Mouse (Mus musculus) neural tube, embryonic 12.5 days (tissue): ENCODE results near the gene Fis1. TPM values are rescaled to one million over a fixed set of nuclear protein-coding genes. Genes with fewer than 3 reads are reported as not detected.

ENCODE experiments used
- ATAC-seq: fragments of 200-750 bp; cut with Nextera tagmentation; 2 replicates; pipeline ENCODE4 v1.8.0; 2017; ENCODE audit warnings: low read depth, mild to moderate bottlenecking, moderate TSS enrichment, moderate library complexity; ENCODE audit not compliant: low FRiP score
- H3K27ac ChIP-seq: fragments of 300-500 bp; sonication (generic); 2 replicates; pipeline ENCODE4 v1.5.1; 2016
- H3K27me3 ChIP-seq: fragments of 300-500 bp; sonication (generic); replicated peaks from 2 replicates; pipeline ENCODE4 v1.6.1; 2016; ENCODE audit warnings: mild to moderate bottlenecking
- H3K36me3 ChIP-seq: fragments of 300-500 bp; sonication (generic); 2 replicates; pipeline ENCODE4 v1.6.1; 2016; ENCODE audit warnings: mild to moderate bottlenecking
- H3K4me1 ChIP-seq: fragments of 300-500 bp; sonication (generic); 2 replicates; pipeline ENCODE4 v1.6.1; 2016
- H3K4me2 ChIP-seq: fragments of 300-500 bp; sonication (generic); replicated peaks from 2 replicates; pipeline ENCODE4 v1.6.1; 2016; ENCODE audit warnings: mild to moderate bottlenecking
- H3K4me3 ChIP-seq: fragments of 300-500 bp; sonication (generic); 2 replicates; pipeline ENCODE4 v1.5.1; 2016
- H3K9ac ChIP-seq: fragments of 300-500 bp; sonication (generic); 2 replicates; pipeline ENCODE4 v1.6.1; 2016; ENCODE audit warnings: mild to moderate bottlenecking
- H3K9me3 ChIP-seq: fragments of 300-500 bp; sonication (generic); 2 replicates; pipeline ENCODE4 v1.6.1; 2016; ENCODE audit warnings: mild to moderate bottlenecking
- WGBS: fragments of 180-500 bp; shearing (Covaris S2); methylation state at CpG from one replicate; pipeline ENCODE4 v1.1.7; 2016; 5-methylcytosine and 5-hydroxymethylcytosine counted together
- polyA plus RNA-seq: library from polyadenylated mRNA; unstranded; fragments of >200 nt; fragmentation: Nextera tagmentation; extraction: Ambion mirVana; gene quantifications from 2 replicates; pipeline ENCODE4 v1.2.1, GENCODE M21; 2016

The Fis1 gene
- polyA plus RNA-seq, result 304 and 321 TPM in 2 replicates

- peak; percentile 97 for ATAC-seq
- WGBS, result under 1% methylated on average over 23 of the region's 23 CpGs
- Histone ChIP-seq H3K4me1 (peaks cover 22% of the 10 kb centered on the region), H3K36me3 (peaks cover 14% of the 10 kb centered on the region), H3K9me3 (no peaks in the 10 kb centered on the region), H3K9ac (peak within 1 kb of the TSS; percentile 78), H3K4me2 (peak within 1 kb of the TSS; percentile 78), H3K27me3 (no peaks in the 10 kb centered on the region), H3K27ac (no peak within 1 kb of the TSS; the same call in 1 of the 2 replicates), H3K4me3 (peak within 1 kb of the TSS; percentile 69)
Observed at GRCm38 (mm10) chr5:136953015-136953414, at the start of gene Fis1. Fis1 (plus strand) TSS chr5:136953275.

GRCm38 (mm10) chr5:136904621-136905020, 48.5 kb upstream of the Fis1 start:
- Histone ChIP-seq H3K4me3 (no peak overlapping the region), H3K27me3 (no peaks in the 10 kb centered on the region)
- 57% methylated on average over 3 of the region's 3 CpGs for WGBS

GRCm38 (mm10) chr5:136905630-136906029, 47.4 kb upstream of the Fis1 start:
- no peak for ATAC-seq
- Histone ChIP-seq H3K4me1 (peaks cover 17% of the 10 kb centered on the region), H3K27ac (no peak overlapping the region), H3K27me3 (no peaks in the 10 kb centered on the region), H3K9me3 (no peaks in the 10 kb centered on the region), H3K9ac (no peak overlapping the region), H3K4me3 (no peak overlapping the region), H3K36me3 (no peaks in the 10 kb centered on the region), H3K4me2 (no peak overlapping the region)
- 57% methylated on average over 7 of the region's 7 CpGs for WGBS

More at GRCm38 (mm10) chr5:136904621-136905020, 48.5 kb upstream of the Fis1 start:
- H3K27ac ChIP-seq, result no peak overlapping the region
- peaks cover 17% of the 10 kb centered on the region for H3K4me1 ChIP-seq
- H3K9me3 ChIP-seq, result no peaks in the 10 kb centered on the region
- no peaks in the 10 kb centered on the region for H3K36me3 ChIP-seq
- H3K9ac ChIP-seq, result no peak overlapping the region
- no peak overlapping the region for H3K4me2 ChIP-seq
- ATAC-seq, result no peak

DNA sequence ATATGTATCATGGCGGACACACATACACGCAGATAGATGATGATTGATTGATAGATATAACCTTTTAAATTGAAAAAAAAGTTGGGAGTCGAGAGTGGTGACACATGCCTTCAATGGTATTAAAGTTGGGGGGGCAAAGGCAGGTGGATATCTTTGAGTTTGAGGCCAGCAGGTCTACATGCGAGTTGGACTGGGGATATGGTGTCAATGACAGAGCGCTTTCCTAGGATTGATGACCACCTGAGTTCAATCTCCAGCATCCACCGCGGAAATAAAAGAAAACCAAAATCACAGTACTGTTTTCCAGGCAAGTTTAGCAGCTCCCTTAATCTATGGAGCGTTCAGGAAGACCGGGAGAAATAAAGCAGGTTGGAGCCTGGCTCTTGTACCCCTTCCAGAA, 45.5 kb upstream of the Fis1 start:
- ATAC-seq, result peak; percentile 42
- Histone ChIP-seq H3K9me3 (no peaks in the 10 kb centered on the region), H3K4me2 (peak overlapping the region; percentile 67), H3K4me3 (peak overlapping the region; percentile 71), H3K27ac (no peak overlapping the region), H3K4me1 (peaks cover 17% of the 10 kb centered on the region), H3K9ac (no peak overlapping the region), H3K36me3 (peaks cover 18% of the 10 kb centered on the region), H3K27me3 (no peaks in the 10 kb centered on the region)
- WGBS, result 43% methylated on average over 9 of the region's 9 CpGs

DNA sequence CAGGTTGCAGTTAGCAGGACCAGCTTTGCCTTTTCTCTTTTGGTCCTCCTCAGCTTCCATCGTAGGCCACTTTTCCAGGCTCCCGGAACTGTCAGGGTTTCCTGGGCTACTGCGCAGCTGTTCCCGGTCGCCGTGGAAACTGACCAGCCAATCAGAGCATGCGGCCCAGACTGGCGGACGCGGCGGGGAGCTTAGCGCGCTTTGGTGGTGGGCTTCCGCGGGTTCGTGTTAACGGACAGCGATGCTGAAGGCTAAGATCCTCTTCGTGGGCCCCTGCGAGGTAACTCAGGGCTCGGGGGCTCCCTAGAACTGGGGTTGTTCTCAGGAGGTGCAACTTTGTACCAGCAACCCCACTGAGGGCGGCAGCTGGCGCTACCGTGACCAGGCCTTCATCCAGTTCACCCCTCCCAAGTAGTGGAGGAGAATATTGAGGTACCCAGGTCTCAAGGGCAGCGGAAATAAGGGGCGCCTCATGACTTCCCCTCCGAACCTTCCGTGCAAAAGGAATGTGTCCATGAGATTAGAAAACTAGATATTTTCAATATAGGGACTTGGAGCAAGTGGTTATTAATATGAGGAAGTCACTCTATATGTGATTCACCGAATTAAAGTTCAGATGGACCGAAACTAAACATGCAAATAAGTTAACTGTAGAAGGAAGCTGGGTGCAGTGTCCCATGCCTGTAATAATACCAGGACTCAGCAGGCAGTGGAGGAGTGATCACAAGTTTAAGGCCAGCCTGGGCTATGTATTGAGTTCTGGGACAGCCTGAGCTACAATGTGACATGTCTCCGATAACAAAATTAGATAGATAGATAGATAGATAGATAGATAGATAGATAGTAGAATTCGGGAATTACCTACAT, 44.9 kb upstream of the Fis1 start, which contains the start of gene Ift22:
Ift22 (plus strand) TSS at position 160 of the 867 bp plus-strand sequence.
- peak within 1 kb of the TSS; percentile 57 for H3K9ac ChIP-seq
- ATAC-seq, result peak; percentile 94
- no peak within 1 kb of the TSS for H3K27ac ChIP-seq
- H3K4me2 ChIP-seq, result peak within 1 kb of the TSS; percentile 67
- H3K4me3 ChIP-seq, result peak within 1 kb of the TSS; percentile 71
- no peaks in the 10 kb centered on the region for H3K27me3 ChIP-seq
- 9% methylated on average over 32 of the region's 32 CpGs for WGBS
- no peaks in the 10 kb centered on the region for H3K9me3 ChIP-seq
- peaks cover 17% of the 10 kb centered on the region for H3K4me1 ChIP-seq
- H3K36me3 ChIP-seq, result peaks cover 24% of the 10 kb centered on the region

GRCm38 (mm10) chr5:136914183-136914582, 38.9 kb upstream of the Fis1 start:
- H3K9me3 ChIP-seq, result no peaks in the 10 kb centered on the region
- no peak overlapping the region for H3K4me3 ChIP-seq
- no peak for ATAC-seq
- no peaks in the 10 kb centered on the region for H3K27me3 ChIP-seq
- peaks cover 3% of the 10 kb centered on the region for H3K4me1 ChIP-seq
- whole genome bisulfite sequencing, result 84% methylated on average over 3 of the region's 3 CpGs
- H3K27ac ChIP-seq, result no peak overlapping the region
- no peak overlapping the region for H3K9ac ChIP-seq
- H3K4me2 ChIP-seq, result no peak overlapping the region
- H3K36me3 ChIP-seq, result peaks cover 32% of the 10 kb centered on the region

DNA sequence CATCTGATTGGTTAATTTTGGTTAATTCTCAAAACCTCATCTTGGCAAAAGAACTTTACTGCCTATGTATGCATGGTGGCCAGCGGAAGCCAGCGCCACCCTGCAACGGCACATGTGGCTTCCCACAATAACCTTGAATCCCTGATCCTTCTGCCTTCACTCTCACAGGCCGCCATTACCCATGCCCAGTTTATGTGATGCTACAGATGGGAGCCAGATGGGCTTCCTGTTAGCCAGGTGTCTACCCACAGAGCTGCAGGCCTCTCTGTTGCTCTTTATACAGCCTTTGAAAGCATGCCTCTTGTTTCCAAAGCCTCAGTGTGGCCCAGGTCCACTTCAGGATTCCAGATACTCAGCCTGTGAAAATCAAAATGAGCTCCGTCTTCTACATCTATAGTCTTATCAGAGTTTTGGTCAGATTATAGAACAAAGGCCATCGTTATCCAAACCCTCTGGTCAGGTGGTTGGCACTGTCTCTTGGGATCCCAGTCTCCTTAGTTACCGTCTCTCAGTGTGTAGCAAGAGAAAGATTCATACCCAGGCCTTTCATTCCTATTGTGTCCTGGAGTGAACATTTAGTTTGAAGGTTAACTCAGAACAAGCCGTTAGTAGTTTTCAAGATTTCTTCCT, 35.3 kb upstream of the Fis1 start:
- H3K36me3 ChIP-seq, result peaks cover 13% of the 10 kb centered on the region
- WGBS, result 94% methylated on average over 8 of the region's 8 CpGs
- H3K9ac ChIP-seq, result no peak overlapping the region
- H3K9me3 ChIP-seq, result no peaks in the 10 kb centered on the region
- H3K27me3 ChIP-seq, result no peaks in the 10 kb centered on the region
- H3K27ac ChIP-seq, result no peak overlapping the region
- no peak for ATAC-seq
- H3K4me2 ChIP-seq, result no peak overlapping the region
- H3K4me1 ChIP-seq, result peaks cover 7% of the 10 kb centered on the region; the same call in 1 of the 2 replicates
- no peak overlapping the region for H3K4me3 ChIP-seq

DNA sequence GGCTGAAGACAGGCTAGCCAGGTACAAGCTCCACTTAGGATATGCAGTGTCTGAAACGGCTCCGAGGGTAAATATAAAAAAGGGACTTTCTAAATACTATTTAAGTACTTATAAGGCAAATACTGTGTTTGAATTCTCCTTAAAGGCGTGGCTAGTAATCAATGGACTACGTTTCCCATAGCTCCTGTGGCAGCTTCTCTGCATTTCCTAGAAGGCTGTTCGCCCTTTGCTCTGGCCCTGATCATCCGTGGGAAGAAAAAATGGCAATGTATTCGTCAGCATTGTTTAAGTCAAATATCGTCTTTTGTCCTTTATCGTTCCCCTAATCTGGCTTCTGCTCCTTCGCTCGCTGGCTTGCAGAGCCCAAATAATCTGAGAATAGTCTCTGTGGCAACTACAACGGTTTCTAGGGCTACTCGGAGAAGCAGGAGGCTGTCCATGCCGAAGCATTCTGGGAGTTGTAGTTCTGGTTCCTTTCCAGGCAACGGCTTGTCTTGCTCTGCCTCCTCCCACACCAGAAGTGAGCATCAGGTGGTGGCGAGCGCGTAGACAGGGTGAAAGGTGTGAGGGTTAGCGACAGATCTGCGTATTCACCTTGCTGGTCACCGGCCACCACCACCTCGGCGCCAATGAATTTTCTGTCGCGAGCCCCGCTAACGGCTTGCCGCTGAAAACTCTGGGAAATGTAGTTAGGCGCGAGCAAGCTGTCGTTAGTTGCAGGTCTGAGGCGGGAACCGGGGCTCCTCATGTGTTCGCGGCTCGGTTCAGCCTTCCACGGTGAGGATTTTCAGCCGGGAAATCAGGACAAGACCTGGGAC, 34.2 kb upstream of the Fis1 start:
- Histone ChIP-seq H3K4me2 (peak overlapping the region; percentile 86), H3K27me3 (no peaks in the 10 kb centered on the region), H3K4me1 (peaks cover 7% of the 10 kb centered on the region; the same call in 1 of the 2 replicates), H3K9ac (peak overlapping the region; percentile 58), H3K4me3 (peak overlapping the region; percentile 55), H3K9me3 (no peaks in the 10 kb centered on the region), H3K27ac (no peak overlapping the region), H3K36me3 (peaks cover 1% of the 10 kb centered on the region; the same call in 1 of the 2 replicates)
- ATAC-seq, result peak; percentile 84
- 4% methylated on average over 38 of the region's 38 CpGs for WGBS

DNA sequence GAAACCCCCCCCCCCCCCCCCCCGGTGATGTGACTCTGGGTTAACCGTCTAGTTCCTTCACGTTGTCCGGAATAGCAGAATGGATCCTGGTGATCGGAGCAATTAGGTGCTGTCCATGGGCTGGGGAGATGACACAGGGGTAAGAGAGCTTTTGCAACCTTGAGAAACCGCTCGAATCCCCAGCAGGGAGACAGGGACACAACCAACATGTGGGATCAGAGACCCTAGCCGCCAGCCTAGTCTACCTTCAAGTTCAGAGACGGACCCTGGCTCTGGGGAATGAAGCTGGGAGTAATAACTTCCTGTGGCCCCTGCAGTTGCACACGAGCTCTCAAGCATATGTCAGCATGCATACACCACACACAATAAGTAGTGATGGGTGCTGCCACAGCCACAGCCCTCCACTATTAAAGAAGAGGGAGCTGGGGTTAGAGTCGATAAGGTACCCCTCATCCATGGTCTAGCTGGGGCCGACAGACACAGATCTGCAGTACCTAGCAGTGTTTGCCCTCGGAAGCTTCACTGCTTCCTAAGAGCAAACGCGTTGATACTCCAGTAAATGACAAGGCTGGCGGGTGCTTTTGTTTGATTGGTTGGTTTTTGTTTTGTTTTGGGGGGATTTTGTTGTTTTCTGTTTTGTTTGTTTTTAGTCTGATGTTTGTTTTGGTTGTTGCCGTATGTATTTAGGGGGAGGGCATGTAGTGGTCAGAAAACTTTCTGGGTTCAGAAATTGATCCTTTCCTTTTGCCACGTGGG, 33.4 kb upstream of the Fis1 start:
- WGBS, result 28% methylated on average over 17 of the region's 18 CpGs
- Histone ChIP-seq H3K27ac (no peak overlapping the region), H3K4me1 (peaks cover 7% of the 10 kb centered on the region; the same call in 1 of the 2 replicates), H3K9me3 (no peaks in the 10 kb centered on the region), H3K27me3 (no peaks in the 10 kb centered on the region), H3K36me3 (no peaks in the 10 kb centered on the region), H3K9ac (peak overlapping the region; percentile 58), H3K4me2 (peak overlapping the region; percentile 86), H3K4me3 (peak overlapping the region; percentile 55)
- ATAC-seq, result peak; percentile 14; the same call in 1 of the 2 replicates

GRCm38 (mm10) chr5:136922830-136923229, 30.2 kb upstream of the Fis1 start:
- peaks cover 7% of the 10 kb centered on the region; the same call in 1 of the 2 replicates for H3K4me1 ChIP-seq
- no peak overlapping the region for H3K27ac ChIP-seq
- H3K4me2 ChIP-seq, result no peak overlapping the region
- no peaks in the 10 kb centered on the region for H3K36me3 ChIP-seq
- H3K9ac ChIP-seq, result no peak overlapping the region
- WGBS, result 85% methylated on average over 9 of the region's 9 CpGs
- H3K9me3 ChIP-seq, result no peaks in the 10 kb centered on the region
- H3K4me3 ChIP-seq, result no peak overlapping the region
- H3K27me3 ChIP-seq, result no peaks in the 10 kb centered on the region
- no peak for ATAC-seq

GRCm38 (mm10) chr5:136923751-136924478, 29.2 kb upstream of the Fis1 start:
- 79% methylated on average over 7 of the region's 7 CpGs for WGBS
- H3K27me3 ChIP-seq, result no peaks in the 10 kb centered on the region
- no peak overlapping the region for H3K4me3 ChIP-seq
- no peak overlapping the region for H3K27ac ChIP-seq
- H3K36me3 ChIP-seq, result no peaks in the 10 kb centered on the region
- H3K4me1 ChIP-seq, result peaks cover 7% of the 10 kb centered on the region; the same call in 1 of the 2 replicates
- no peak overlapping the region for H3K9ac ChIP-seq
- no peak overlapping the region for H3K4me2 ChIP-seq
- no peak for ATAC-seq
- no peaks in the 10 kb centered on the region for H3K9me3 ChIP-seq
